10 mouse cellular contexts compared by ENCODE assay signal in the genomic region with DNA sequence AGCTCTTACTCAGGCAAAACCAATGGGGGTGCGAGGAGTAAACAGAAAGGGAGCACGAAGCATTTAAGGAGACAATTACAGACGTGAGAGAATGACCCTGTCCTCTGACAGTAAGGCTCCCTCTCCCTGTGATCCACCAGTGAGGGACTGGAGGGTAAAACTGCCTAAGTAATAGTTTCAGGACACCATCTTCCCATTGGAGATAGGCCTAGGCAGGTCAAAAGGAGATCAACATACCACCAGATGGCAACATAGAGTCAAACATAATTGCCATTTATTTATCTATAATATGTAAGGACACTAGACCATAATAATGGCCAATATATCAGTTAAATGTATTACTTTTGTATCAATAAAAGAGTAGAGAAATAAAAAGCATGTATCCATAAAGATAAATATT.
A peak's percentile ranks its signal among the peaks of the same experiment; 100 is the strongest.
DNase-seq lines count a peak whose midpoint lies in the region; ATAC-seq and TF ChIP-seq lines count a peak whose summit lies in the region.
"Had no signal": no experiment of that assay in that cellular context is flagged by ENCODE, and none has a peak within 500 bp of the region (broad histone marks: within the 10 kb centered on the region; RNA-seq: fewer than 3 reads in every experiment).

No protein-coding gene starts in this region.

- H3K27me3 ChIP-seq in liver, postnatal 0 days (ENCODE audit: insufficient read depth, low read length) = no peaks in the 10 kb centered on the region
- no peaks in the 10 kb centered on the region for H3K27me3 ChIP-seq in intestine, embryonic 15.5 days (replicated peaks)
- H3K27me3 ChIP-seq: embryonic facial prominence, embryonic 15.5 days; limb, embryonic 15.5 days had no signal

- no peak overlapping the region for H3K4me2 ChIP-seq in liver, postnatal 0 days (ENCODE audit: low read depth, low read length)
- no peak overlapping the region for H3K4me2 ChIP-seq in intestine, embryonic 15.5 days (replicated peaks)
- H3K4me2 ChIP-seq: embryonic facial prominence, embryonic 15.5 days; limb, embryonic 15.5 days had no signal

- H3K4me1 ChIP-seq in liver, postnatal 0 days (ENCODE audit: insufficient read depth) = no peaks in the 10 kb centered on the region
- no peaks in the 10 kb centered on the region for H3K4me1 ChIP-seq in intestine, embryonic 15.5 days (replicated peaks)
- H3K4me1 ChIP-seq: embryonic facial prominence, embryonic 15.5 days; limb, embryonic 15.5 days had no signal

- ATAC-seq in frontal cortex, adult (ENCODE audit: low TSS enrichment) = 0 out of 2 replicates have a peak, but pooled peaks have one; percentile 11
- ATAC-seq in liver, postnatal 0 days = no peak
- ATAC-seq in intestine, embryonic 15.5 days = peak; percentile 51; the same call in 1 of the 2 replicates
- ATAC-seq in cerebellum, adult (ENCODE audit: insufficient number of reproducible peaks, low FRiP score, low TSS enrichment) = no peak

- no peaks in the 10 kb centered on the region for H3K9me3 ChIP-seq in liver, postnatal 0 days (ENCODE audit: low read length)
- no peaks in the 10 kb centered on the region for H3K9me3 ChIP-seq in intestine, embryonic 15.5 days
- H3K9me3 ChIP-seq: embryonic facial prominence, embryonic 15.5 days; limb, embryonic 15.5 days had no signal

- WGBS in liver, postnatal 0 days (ENCODE audit: insufficient replicate concordance) = 49% methylated on average over 3 of the region's 3 CpGs
- 51% methylated on average over 3 of the region's 3 CpGs for WGBS in intestine, embryonic 15.5 days

- H3K9ac ChIP-seq in liver, postnatal 0 days (replicated peaks) = no peak overlapping the region
- H3K9ac ChIP-seq in intestine, embryonic 15.5 days = no peak overlapping the region
- H3K9ac ChIP-seq: embryonic facial prominence, embryonic 15.5 days; limb, embryonic 15.5 days had no signal

- no peaks in the 10 kb centered on the region for H3K36me3 ChIP-seq in liver, postnatal 0 days (replicated peaks; ENCODE audit: insufficient read depth, low read length)
- no peaks in the 10 kb centered on the region for H3K36me3 ChIP-seq in intestine, embryonic 15.5 days
- H3K36me3 ChIP-seq: embryonic facial prominence, embryonic 15.5 days; limb, embryonic 15.5 days had no signal

- no peak for DNase-seq in frontal cortex, postnatal 36 days (ENCODE audit: low spot score in 2 of 2)
- no peak for DNase-seq in liver, postnatal 0 days
- no peak for DNase-seq in liver
- peak; percentile 7 for DNase-seq in MEL-GATA-1-ER (ENCODE audit: extremely low read depth, low read depth)
- no peak for DNase-seq in layer of hippocampus, postnatal 10 days (ENCODE audit: low spot score in 2 of 2)

- no peak overlapping the region for H3K4me3 ChIP-seq in liver, postnatal 0 days (ENCODE audit: low read depth, low read length)
- H3K4me3 ChIP-seq in intestine, embryonic 15.5 days (replicated peaks) = no peak overlapping the region
- H3K4me3 ChIP-seq: embryonic facial prominence, embryonic 15.5 days; limb, embryonic 15.5 days had no signal

- no peak for TF ChIP-seq EP300 in liver, postnatal 0 days (IDR thresholded peaks at IDR 0.05; ENCODE audit: low read depth)

- TF ChIP-seq CTCF in liver, postnatal 0 days (IDR thresholded peaks at IDR 0.05; ENCODE audit: low read depth) = peak; percentile 53

- no peak overlapping the region for H3K27ac ChIP-seq in liver, postnatal 0 days (ENCODE audit: low read depth)
- no peak overlapping the region for H3K27ac ChIP-seq in intestine, embryonic 15.5 days
- H3K27ac ChIP-seq: embryonic facial prominence, embryonic 15.5 days; limb, embryonic 15.5 days had no signal

Comparison
In these comparisons a context has a peak if more than half of its experiments do, and no peak if none do; other contexts are left out.
1. ATAC-seq: peak in frontal cortex, adult (single experiment) and intestine, embryonic 15.5 days (single experiment); none in liver, postnatal 0 days (single experiment) and cerebellum, adult (single experiment).